Mouse (Mus musculus) liver, embryonic 11.5 days (tissue): Measurements from ENCODE around the gene Exoc2. TPM values are rescaled to one million over a fixed set of nuclear protein-coding genes. Genes with fewer than 3 reads are reported as not detected.

Experiments
- ATAC-seq: fragments of 200-750 bp; cut with Nextera tagmentation; replicated peaks from 2 replicates; pipeline ENCODE4 v1.8.0; 2017; ENCODE audit warnings: moderate number of reproducible peaks, mild to moderate bottlenecking, moderate TSS enrichment, moderate library complexity; ENCODE audit not compliant: low FRiP score
- DNase-seq: peaks from one replicate; pipeline ENCODE4 v3.0.0-alpha.2; 2017; ENCODE audit warnings: low spot score
- H3K27ac ChIP-seq: fragments of 300-500 bp; sonication (generic); 2 replicates; pipeline ENCODE4 v1.5.1; 2014; ENCODE audit warnings: mild to moderate bottlenecking, low read depth, low read length, control low read depth
- H3K27me3 ChIP-seq: fragments of 300-500 bp; sonication (generic); replicated peaks from 2 replicates; pipeline ENCODE4 v1.6.1; 2014; ENCODE audit warnings: low read length, mixed read lengths; ENCODE audit not compliant: control insufficient read depth, insufficient read depth
- H3K36me3 ChIP-seq: fragments of 300-500 bp; sonication (generic); 2 replicates; pipeline ENCODE4 v1.6.1; 2014; ENCODE audit warnings: mild to moderate bottlenecking, low read length, moderate library complexity, mixed read lengths; ENCODE audit not compliant: control insufficient read depth, insufficient read depth
- H3K4me1 ChIP-seq: fragments of 300-500 bp; sonication (generic); replicated peaks from 2 replicates; pipeline ENCODE4 v1.6.1; 2014; ENCODE audit warnings: low read length, mixed read lengths; ENCODE audit not compliant: control insufficient read depth, insufficient read depth
- H3K4me2 ChIP-seq: fragments of 300-500 bp; sonication (generic); 2 replicates; pipeline ENCODE4 v1.6.1; 2014; ENCODE audit warnings: mild to moderate bottlenecking, control low read depth, moderate library complexity
- H3K4me3 ChIP-seq: fragments of 300-500 bp; sonication (generic); 2 replicates; pipeline ENCODE4 v1.5.1; 2014; ENCODE audit warnings: low read depth, low read length, control low read depth
- H3K9ac ChIP-seq: fragments of 300-500 bp; sonication (generic); 2 replicates; pipeline ENCODE4 v1.6.1; 2014; ENCODE audit warnings: low read depth, low read length, control low read depth
- H3K9me3 ChIP-seq: fragments of 300-500 bp; sonication (generic); 2 replicates; pipeline ENCODE4 v1.6.1; 2016; ENCODE audit warnings: low read length, inconsistent platforms, mixed read lengths; ENCODE audit not compliant: control insufficient read depth
- WGBS: fragments of 180-500 bp; shearing (Covaris S2); extraction: QIAGEN DNeasy Blood & Tissue Kit; methylation state at CpG from one replicate; pipeline ENCODE4 v1.1.7; 2014; 5-methylcytosine and 5-hydroxymethylcytosine counted together
- polyA plus RNA-seq: library from polyadenylated mRNA; unstranded; fragments of >200 nt; fragmentation: Nextera tagmentation; extraction: Ambion mirVana; gene quantifications from 2 replicates; pipeline ENCODE4 v1.2.1, GENCODE M21; 2014

Exoc2 gene
- polyA plus RNA-seq, result 28.4 and 32.9 TPM in 2 replicates

- Histone ChIP-seq H3K4me2 (peak within 1 kb of the TSS; percentile 63), H3K9ac (peak within 1 kb of the TSS; percentile 89), H3K27me3 (no peaks in the 10 kb centered on the region), H3K4me1 (peaks cover 12% of the 10 kb centered on the region), H3K27ac (peak within 1 kb of the TSS; percentile 65), H3K4me3 (peak within 1 kb of the TSS; percentile 85), H3K9me3 (no peaks in the 10 kb centered on the region), H3K36me3 (no peaks in the 10 kb centered on the region)
- ATAC-seq (peak; percentile 95), DNase-seq (peak; percentile 90)
- under 1% methylated on average over 53 of the region's 54 CpGs for WGBS
Observed at GRCm38 (mm10) chr13:30973501-30974246, at the start of gene Exoc2, which contains the start of gene Gm5447. Exoc2 (minus strand) TSS chr13:30974093. Gm5447 (plus strand) TSS chr13:30974204.

DNA sequence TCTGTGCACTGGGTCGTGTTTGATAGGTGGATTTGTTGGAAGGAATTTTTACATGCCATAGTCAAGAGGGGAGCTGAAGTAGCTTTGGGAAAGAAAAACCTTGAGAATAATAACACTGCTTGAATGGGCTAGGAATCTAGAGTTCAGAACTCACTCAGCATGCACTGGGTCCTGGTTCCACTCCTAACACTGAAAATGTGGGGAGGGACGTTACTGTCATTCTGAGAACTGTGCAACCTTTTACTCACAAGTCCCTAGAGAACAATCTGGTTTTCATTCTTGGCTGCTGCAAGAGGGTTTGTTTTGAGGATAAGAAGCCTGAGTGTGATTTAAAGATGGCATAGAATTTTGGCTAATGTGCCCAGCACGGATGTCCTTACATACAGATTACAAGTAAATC is 49.8 kb upstream of the Exoc2 start:
- ATAC-seq, result no peak

DNA sequence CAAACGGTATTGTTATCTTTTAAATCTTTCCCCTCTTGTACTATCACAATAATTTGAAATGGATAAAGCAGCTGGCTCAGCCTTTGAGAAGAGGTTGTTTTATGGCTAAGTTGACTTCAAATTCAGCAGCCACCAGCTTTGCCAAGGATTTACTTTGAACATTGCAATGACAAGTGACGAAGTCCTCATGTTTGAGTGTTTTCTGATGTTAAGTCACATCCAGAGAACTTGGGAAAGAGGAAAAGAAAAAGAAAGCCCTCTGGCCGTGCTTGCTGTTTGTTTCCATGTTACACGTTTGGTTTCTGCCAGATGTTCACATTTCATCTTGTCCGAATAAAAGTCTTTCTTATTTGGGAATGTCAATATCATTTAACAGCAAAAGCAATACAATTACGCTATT is 48.0 kb upstream of the Exoc2 start:
- H3K4me2 ChIP-seq, result no peak overlapping the region
- no peaks in the 10 kb centered on the region for H3K4me1 ChIP-seq
- no peak overlapping the region for H3K4me3 ChIP-seq
- no peak overlapping the region for H3K27ac ChIP-seq
- no peak overlapping the region for H3K9ac ChIP-seq
- H3K36me3 ChIP-seq, result no peaks in the 10 kb centered on the region
- H3K9me3 ChIP-seq, result no peaks in the 10 kb centered on the region
- H3K27me3 ChIP-seq, result no peaks in the 10 kb centered on the region
- ATAC-seq (no peak), DNase-seq (no peak)
- WGBS, result 67% methylated on average over 6 of the region's 6 CpGs

More for the DNA sequence above, 49.8 kb upstream of the Exoc2 start:
- no peak overlapping the region for H3K9ac ChIP-seq
- DNase-seq, result no peak
- no peak overlapping the region for H3K4me3 ChIP-seq
- H3K4me1 ChIP-seq, result no peaks in the 10 kb centered on the region
- H3K9me3 ChIP-seq, result no peaks in the 10 kb centered on the region
- H3K27ac ChIP-seq, result no peak overlapping the region
- H3K36me3 ChIP-seq, result no peaks in the 10 kb centered on the region
- H3K4me2 ChIP-seq, result no peak overlapping the region
- no peaks in the 10 kb centered on the region for H3K27me3 ChIP-seq
- 74% methylated on average over 3 of the region's 3 CpGs for WGBS

- no peaks in the 10 kb centered on the region for H3K36me3 ChIP-seq
- no peaks in the 10 kb centered on the region for H3K4me1 ChIP-seq
- no peak overlapping the region for H3K4me3 ChIP-seq
- H3K9ac ChIP-seq, result no peak overlapping the region
- no peak overlapping the region for H3K27ac ChIP-seq
- H3K4me2 ChIP-seq, result no peak overlapping the region
- WGBS, result 60% methylated on average over 4 of the region's 4 CpGs
- DNase-seq, result no peak
- ATAC-seq, result no peak
- no peaks in the 10 kb centered on the region for H3K27me3 ChIP-seq
- no peaks in the 10 kb centered on the region for H3K9me3 ChIP-seq
Observed at GRCm38 (mm10) chr13:31021514-31021913, 47.6 kb upstream of the Exoc2 start.

DNA sequence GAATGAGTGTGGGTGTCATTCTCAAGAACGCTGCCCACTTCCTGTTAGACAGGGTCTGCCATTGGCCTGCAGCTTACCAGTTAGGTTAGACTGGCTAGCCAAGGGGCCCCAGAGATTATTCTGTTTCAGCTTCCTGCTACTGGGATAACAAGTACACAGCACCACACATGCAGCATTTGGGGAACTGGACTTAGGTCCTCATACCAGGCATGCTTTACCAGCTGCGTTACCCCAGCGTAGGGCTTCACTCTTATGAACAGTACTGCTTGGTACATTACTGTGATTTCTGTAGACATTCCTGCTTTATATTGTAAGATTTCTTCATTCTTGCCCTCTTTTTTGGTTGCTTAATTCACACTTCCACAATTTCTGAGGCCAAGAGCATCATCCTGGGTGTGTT is 43.7 kb upstream of the Exoc2 start:
- ATAC-seq, result no peak
- Histone ChIP-seq H3K27ac (no peak overlapping the region), H3K4me1 (no peaks in the 10 kb centered on the region), H3K4me3 (no peak overlapping the region), H3K27me3 (no peaks in the 10 kb centered on the region), H3K36me3 (no peaks in the 10 kb centered on the region), H3K4me2 (no peak overlapping the region), H3K9me3 (no peaks in the 10 kb centered on the region), H3K9ac (no peak overlapping the region)
- 83% methylated on average over 3 of the region's 3 CpGs for WGBS
- no peak for DNase-seq

DNA sequence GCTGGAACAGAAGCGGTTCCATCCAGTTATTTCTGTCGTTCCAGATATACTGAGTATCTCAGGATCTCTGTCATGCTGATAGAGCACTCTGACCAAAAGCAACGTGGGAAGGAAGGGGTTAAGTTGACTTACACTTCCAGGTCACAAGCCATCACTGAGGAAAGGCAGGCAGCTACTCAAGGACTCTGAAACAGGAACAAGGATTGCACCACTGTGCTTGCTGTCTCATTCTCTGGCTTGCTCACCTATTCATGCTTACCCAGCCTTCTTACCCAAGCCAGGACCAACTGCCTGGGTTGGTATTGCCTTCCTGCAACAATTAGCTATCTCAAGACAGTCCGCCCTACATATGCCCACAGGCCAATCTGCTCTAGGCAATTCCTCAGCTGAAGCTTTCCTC is 31.1 kb upstream of the Exoc2 start:
- Histone ChIP-seq H3K36me3 (no peaks in the 10 kb centered on the region), H3K27me3 (no peaks in the 10 kb centered on the region), H3K4me2 (no peak overlapping the region), H3K9me3 (no peaks in the 10 kb centered on the region), H3K9ac (no peak overlapping the region), H3K4me3 (no peak overlapping the region), H3K4me1 (no peaks in the 10 kb centered on the region), H3K27ac (no peak overlapping the region)
- DNase-seq, result no peak
- 57% methylated on average over 4 of the region's 4 CpGs for WGBS
- ATAC-seq, result no peak

GRCm38 (mm10) chr13:31004458-31004857 is 30.6 kb upstream of the Exoc2 start:
- Histone ChIP-seq H3K4me1 (no peaks in the 10 kb centered on the region), H3K27ac (no peak overlapping the region), H3K9ac (no peak overlapping the region), H3K36me3 (no peaks in the 10 kb centered on the region), H3K27me3 (no peaks in the 10 kb centered on the region), H3K4me2 (no peak overlapping the region), H3K9me3 (no peaks in the 10 kb centered on the region), H3K4me3 (no peak overlapping the region)
- ATAC-seq, result no peak
- 47% methylated on average over 12 of the region's 12 CpGs for WGBS
- DNase-seq, result no peak

DNA sequence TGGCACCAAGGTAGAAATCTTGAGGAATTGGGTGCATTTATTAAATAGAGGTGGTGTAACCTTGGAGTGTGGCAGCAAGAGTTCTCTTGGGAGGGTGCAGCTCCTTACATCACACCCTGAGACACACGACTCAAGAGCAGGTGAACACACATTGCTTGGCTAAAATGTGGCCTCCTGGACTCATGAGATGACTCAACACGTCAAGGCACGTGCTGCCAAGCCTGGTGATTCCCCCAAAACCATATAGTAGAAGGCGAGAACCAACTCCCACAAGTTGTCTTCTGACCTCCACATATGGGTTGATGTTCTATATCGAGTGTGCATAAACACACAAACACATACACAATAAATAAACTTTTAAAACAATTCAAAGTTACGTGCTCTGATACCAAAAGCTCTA is 25.9 kb upstream of the Exoc2 start:
- Histone ChIP-seq H3K9ac (no peak overlapping the region), H3K27ac (no peak overlapping the region), H3K4me2 (no peak overlapping the region), H3K36me3 (no peaks in the 10 kb centered on the region), H3K4me3 (no peak overlapping the region), H3K9me3 (no peaks in the 10 kb centered on the region), H3K27me3 (no peaks in the 10 kb centered on the region), H3K4me1 (no peaks in the 10 kb centered on the region)
- DNase-seq (no peak), ATAC-seq (no peak)
- 71% methylated on average over 6 of the region's 6 CpGs for WGBS
